Mouse (Mus musculus) forebrain, embryonic 10.5 days (tissue): ENCODE measurements around the gene Ppp6r2. TPM values are rescaled to one million over a fixed set of nuclear protein-coding genes. Genes with fewer than 3 reads are reported as not detected.
A peak's percentile ranks its signal among the peaks of the same experiment; 100 is the strongest.

ENCODE experiments used
- DNase-seq: peaks from one replicate; pipeline ENCODE4 v3.0.0-alpha.2; 2017; ENCODE audit warnings: low spot score; ENCODE audit errors: extremely low spot score
- H3K27ac ChIP-seq: fragments of 300-500 bp; sonication (generic); 2 replicates; pipeline ENCODE4 v1.5.1; 2016; ENCODE audit warnings: mild to moderate bottlenecking
- H3K27me3 ChIP-seq: fragments of 300-500 bp; sonication (generic); 2 replicates; pipeline ENCODE4 v1.6.1; 2016; ENCODE audit warnings: mild to moderate bottlenecking; ENCODE audit not compliant: poor library complexity, severe bottlenecking
- H3K36me3 ChIP-seq: fragments of 300-500 bp; sonication (generic); replicated peaks from 2 replicates; pipeline ENCODE4 v1.6.1; 2016; ENCODE audit warnings: mild to moderate bottlenecking, moderate library complexity
- H3K4me1 ChIP-seq: fragments of 300-500 bp; sonication (generic); 2 replicates; pipeline ENCODE4 v1.6.1; 2016
- H3K4me3 ChIP-seq: fragments of 300-500 bp; sonication (generic); 2 replicates; pipeline ENCODE4 v1.5.1; 2016; ENCODE audit warnings: mild to moderate bottlenecking, moderate library complexity
- H3K9me3 ChIP-seq: fragments of 300-500 bp; sonication (generic); 2 replicates; pipeline ENCODE4 v1.6.1; 2016; ENCODE audit warnings: mild to moderate bottlenecking, moderate library complexity
- WGBS: fragments of 180-500 bp; shearing (Covaris S2); methylation state at CpG from one replicate; pipeline ENCODE4 v1.1.7; 2016; 5-methylcytosine and 5-hydroxymethylcytosine counted together
- polyA plus RNA-seq: library from polyadenylated mRNA; unstranded; fragments of >200 nt; fragmentation: Nextera tagmentation; extraction: Ambion mirVana; gene quantifications from 2 replicates; pipeline ENCODE4 v1.2.1, GENCODE M21; 2016

Gene Ppp6r2
- polyA plus RNA-seq, 1 experiment from 2014 or later: 28.8 TPM

GRCm38 (mm10) chr15:89177576-89178259 is 33.6 kb upstream of the Ppp6r2 start:
- H3K36me3 ChIP-seq: peaks cover 20% of the 10 kb centered on the region
- H3K9me3 ChIP-seq: no peaks in the 10 kb centered on the region
- H3K4me1 ChIP-seq: peaks cover 98% of the 10 kb centered on the region
- no peak for DNase-seq
- peak overlapping the region; percentile 98 for H3K27ac ChIP-seq
- WGBS: 72% methylated on average over 4 of the region's 4 CpGs
- H3K4me3 ChIP-seq: peak overlapping the region; percentile 83
- no peaks in the 10 kb centered on the region for H3K27me3 ChIP-seq

- H3K27ac ChIP-seq: peak overlapping the region; percentile 98
- DNase-seq: no peak
Observed at GRCm38 (mm10) chr15:89178260-89178860, 33.0 kb upstream of the Ppp6r2 start.

GRCm38 (mm10) chr15:89178954-89179629 is 32.3 kb upstream of the Ppp6r2 start:
- Histone ChIP-seq H3K27ac (peak overlapping the region; percentile 98), H3K27me3 (no peaks in the 10 kb centered on the region), H3K9me3 (no peaks in the 10 kb centered on the region), H3K36me3 (peaks cover 27% of the 10 kb centered on the region), H3K4me1 (peaks cover 98% of the 10 kb centered on the region), H3K4me3 (peak overlapping the region; percentile 83)
- 3% methylated on average over 16 of the region's 16 CpGs for WGBS
- DNase-seq: peak; percentile 57

More at GRCm38 (mm10) chr15:89178260-89178860, 33.0 kb upstream of the Ppp6r2 start:
- Histone ChIP-seq H3K9me3 (no peaks in the 10 kb centered on the region), H3K4me1 (peaks cover 98% of the 10 kb centered on the region), H3K36me3 (peaks cover 20% of the 10 kb centered on the region), H3K4me3 (peak overlapping the region; percentile 83), H3K27me3 (no peaks in the 10 kb centered on the region)
- WGBS: 78% methylated on average over 7 of the region's 7 CpGs

- H3K27me3 ChIP-seq: no peaks in the 10 kb centered on the region; the same call in 1 of the 2 replicates
- H3K9me3 ChIP-seq: no peaks in the 10 kb centered on the region
- H3K36me3 ChIP-seq: peaks cover 32% of the 10 kb centered on the region
- H3K4me3 ChIP-seq: peak overlapping the region; percentile 83
- no peak for DNase-seq
- H3K27ac ChIP-seq: peak overlapping the region; percentile 98
- H3K4me1 ChIP-seq: peaks cover 98% of the 10 kb centered on the region
- WGBS: 3% methylated on average over 6 of the region's 6 CpGs
Observed at GRCm38 (mm10) chr15:89179630-89179964, 31.8 kb upstream of the Ppp6r2 start.

- Histone ChIP-seq H3K27me3 (no peaks in the 10 kb centered on the region; the same call in 1 of the 2 replicates), H3K4me3 (peak overlapping the region; percentile 83), H3K4me1 (peaks cover 98% of the 10 kb centered on the region), H3K27ac (peak overlapping the region; percentile 98), H3K9me3 (no peaks in the 10 kb centered on the region), H3K36me3 (peaks cover 37% of the 10 kb centered on the region)
- DNase-seq: peak; percentile 71
- under 1% methylated on average over 26 of the region's 26 CpGs for WGBS
Observed at GRCm38 (mm10) chr15:89180081-89180541, 31.2 kb upstream of the Ppp6r2 start.

- Histone ChIP-seq H3K27ac (peak within 1 kb of the TSS; percentile 98), H3K9me3 (no peaks in the 10 kb centered on the region), H3K4me1 (peaks cover 92% of the 10 kb centered on the region), H3K4me3 (peak within 1 kb of the TSS; percentile 83), H3K27me3 (no peaks in the 10 kb centered on the region; the same call in 1 of the 2 replicates), H3K36me3 (peaks cover 38% of the 10 kb centered on the region)
- WGBS: under 1% methylated on average over 67 of the region's 72 CpGs
- DNase-seq: peak; percentile 88
Observed at GRCm38 (mm10) chr15:89180571-89181229, 30.7 kb upstream of the Ppp6r2 start, which contains the start of gene Plxnb2. Gene Plxnb2 (minus strand): TSS chr15:89180788.

GRCm38 (mm10) chr15:89181561-89182270 is 29.6 kb upstream of the Ppp6r2 start:
- Histone ChIP-seq H3K27me3 (no peaks in the 10 kb centered on the region; the same call in 1 of the 2 replicates), H3K9me3 (no peaks in the 10 kb centered on the region), H3K36me3 (peaks cover 48% of the 10 kb centered on the region), H3K4me3 (peak overlapping the region; percentile 83), H3K27ac (peak overlapping the region; percentile 98), H3K4me1 (peaks cover 82% of the 10 kb centered on the region)
- DNase-seq: no peak
- 73% methylated on average over 10 of the region's 10 CpGs for WGBS

- DNase-seq: no peak
- H3K27ac ChIP-seq: peak overlapping the region; percentile 62
- H3K4me1 ChIP-seq: peaks cover 76% of the 10 kb centered on the region
- no peaks in the 10 kb centered on the region for H3K9me3 ChIP-seq
- 43% methylated on average over 6 of the region's 6 CpGs for WGBS
- H3K4me3 ChIP-seq: 0 out of 2 replicates have a peak overlapping the region, but pooled peaks have one; percentile 5
- no peaks in the 10 kb centered on the region; the same call in 1 of the 2 replicates for H3K27me3 ChIP-seq
- H3K36me3 ChIP-seq: peaks cover 48% of the 10 kb centered on the region
Observed at GRCm38 (mm10) chr15:89182328-89182741, 29.0 kb upstream of the Ppp6r2 start.

- Histone ChIP-seq H3K27ac (peak overlapping the region; percentile 62), H3K9me3 (no peaks in the 10 kb centered on the region), H3K36me3 (peaks cover 52% of the 10 kb centered on the region), H3K4me3 (no peak overlapping the region), H3K4me1 (peaks cover 71% of the 10 kb centered on the region), H3K27me3 (no peaks in the 10 kb centered on the region; the same call in 1 of the 2 replicates)
- 87% methylated on average over 5 of the region's 5 CpGs for WGBS
- no peak for DNase-seq
Observed at GRCm38 (mm10) chr15:89182842-89183241, 28.5 kb upstream of the Ppp6r2 start.

GRCm38 (mm10) chr15:89184141-89184936 is 27.0 kb upstream of the Ppp6r2 start:
- H3K27me3 ChIP-seq: no peaks in the 10 kb centered on the region; the same call in 1 of the 2 replicates
- 35% methylated on average over 5 of the region's 5 CpGs for WGBS
- peaks cover 59% of the 10 kb centered on the region for H3K36me3 ChIP-seq
- H3K9me3 ChIP-seq: no peaks in the 10 kb centered on the region
- no peak overlapping the region; the same call in 1 of the 2 replicates for H3K4me3 ChIP-seq
- no peak for DNase-seq
- H3K27ac ChIP-seq: peak overlapping the region; percentile 60
- peaks cover 56% of the 10 kb centered on the region for H3K4me1 ChIP-seq

- Histone ChIP-seq H3K36me3 (peaks cover 65% of the 10 kb centered on the region), H3K9me3 (no peaks in the 10 kb centered on the region), H3K4me3 (no peak overlapping the region), H3K27ac (peak overlapping the region; percentile 60; the same call in 1 of the 2 replicates), H3K27me3 (no peaks in the 10 kb centered on the region; the same call in 1 of the 2 replicates), H3K4me1 (peaks cover 51% of the 10 kb centered on the region)
- 83% methylated on average over 5 of the region's 5 CpGs for WGBS
- DNase-seq: no peak
Observed at GRCm38 (mm10) chr15:89184937-89185227, 26.5 kb upstream of the Ppp6r2 start.
